Mouse (Mus musculus): ENCODE results near the gene Gm47985.
"Not testable (repeated sequence)": the region's sequence is repeated elsewhere in the genome, so short reads cannot be mapped to it uniquely, and the experiment has no call there.

GRCm38 (mm10) chr1:151182266-151182665, at the start of gene Gm47985:
- TF ChIP-seq CTCF, EP300 (IDR thresholded peaks at IDR 0.05; ENCODE audit: low read depth): not testable (repeated sequence)
